Mouse (Mus musculus) bone marrow, adult 2 months (tissue): ENCODE data around the gene Fktn.

Experiments
- CTCF ChIP-seq: fragments of 200-500 bp; IDR thresholded peaks from 2 replicates; pipeline ENCODE4 v1.5.1; 2011; ENCODE audit warnings: low read length, control low read depth; ENCODE audit not compliant: control insufficient read depth, insufficient read depth
- POLR2A ChIP-seq: fragments of 200-500 bp; IDR thresholded peaks from 2 replicates; pipeline ENCODE4 v1.6.1; 2011; ENCODE audit warnings: low read depth, mild to moderate bottlenecking, control low read depth, low read length, borderline replicate concordance; ENCODE audit not compliant: control insufficient read depth

- TF ChIP-seq CTCF (no peak), POLR2A (no peak)
These were observed 31.7 kb upstream of the Fktn start for GRCm38 (mm10) chr4:53682092-53682491.
